Mouse (Mus musculus) thymus, postnatal 14 days (tissue): Measurements from ENCODE around the gene Hs6st2.

ENCODE experiments used
- DNase-seq: peaks from one replicate; pipeline ENCODE4 v3.0.0; 2021

The Hs6st2 gene

DNA sequence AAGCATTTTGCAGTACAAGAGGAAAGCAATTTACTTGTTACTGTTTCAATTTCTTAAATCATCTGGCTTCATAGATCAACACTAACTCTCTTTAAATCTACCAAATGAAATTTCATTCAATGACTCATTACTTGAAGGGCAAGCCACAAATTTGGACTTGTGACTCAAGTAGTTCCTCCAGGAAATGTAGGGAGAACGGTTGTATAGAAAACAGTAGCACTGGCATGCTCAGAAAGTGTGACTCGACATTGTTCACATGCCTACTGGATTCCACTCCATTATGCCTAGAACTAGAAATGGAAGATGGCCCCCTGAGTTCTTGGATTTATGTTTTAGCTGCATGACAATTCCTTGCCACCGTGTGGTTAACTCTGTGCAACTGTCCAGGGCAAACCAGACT is 100.0 kb downstream of the Hs6st2 start:
- DNase-seq = no peak

DNA sequence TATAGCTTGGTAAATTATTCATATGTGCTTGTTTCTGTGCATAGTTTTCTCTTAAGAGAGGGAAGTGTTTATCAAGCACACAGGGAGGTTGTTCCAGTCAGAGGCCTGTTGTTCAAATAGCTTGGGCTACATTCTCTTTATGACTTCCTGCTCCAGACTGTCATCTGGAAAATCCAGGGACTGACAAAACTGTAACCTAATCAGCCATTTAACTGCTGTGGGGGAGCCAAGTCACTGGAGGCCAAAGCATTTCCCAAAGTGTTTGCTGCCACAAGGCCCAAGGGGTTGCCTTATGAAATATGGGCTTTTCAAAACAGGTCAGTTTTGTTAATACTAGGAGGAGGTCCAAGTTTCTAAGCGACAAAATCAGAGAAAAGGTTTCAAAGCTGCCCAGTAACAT is 119.8 kb downstream of the Hs6st2 start:
- DNase-seq = no peak

DNA sequence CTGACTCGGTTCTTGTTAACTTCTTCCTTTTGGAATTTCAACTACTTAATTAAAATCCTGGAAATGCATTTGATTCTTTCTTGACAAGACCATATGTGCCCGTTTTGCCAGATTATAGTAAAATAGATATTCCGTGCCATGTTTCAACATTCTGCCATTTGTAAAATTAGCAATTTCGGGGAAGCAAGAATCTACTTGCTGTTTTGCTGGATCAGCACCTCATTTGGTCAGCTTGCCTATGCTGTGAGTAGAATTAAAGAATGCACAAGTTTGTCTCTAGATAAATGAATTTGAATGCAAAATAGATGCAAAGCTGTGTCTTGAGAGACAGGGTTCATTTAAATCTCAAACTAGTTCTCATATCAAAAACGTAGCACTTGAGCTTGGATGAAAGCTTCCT is 142.0 kb downstream of the Hs6st2 start:
- no peak for DNase-seq

DNA sequence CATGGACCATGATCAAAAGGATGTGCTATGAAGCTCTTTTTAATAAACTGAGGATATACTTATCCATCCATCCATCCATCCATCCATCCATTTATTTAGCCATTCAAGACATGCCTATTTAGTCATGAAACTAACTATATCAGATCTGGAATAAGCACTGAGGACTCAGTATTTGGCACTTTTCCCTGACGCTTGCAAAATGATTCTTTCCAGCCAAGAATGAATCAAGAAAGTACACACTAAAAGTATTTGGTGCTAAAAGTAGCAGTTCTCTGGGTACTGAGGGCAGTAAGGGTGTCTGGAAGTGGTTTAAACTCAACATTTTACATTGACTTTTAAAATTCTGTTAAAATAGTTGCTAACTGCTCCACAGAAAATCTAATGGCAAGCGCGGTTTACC is 144.6 kb downstream of the Hs6st2 start:
- no peak for DNase-seq

DNA sequence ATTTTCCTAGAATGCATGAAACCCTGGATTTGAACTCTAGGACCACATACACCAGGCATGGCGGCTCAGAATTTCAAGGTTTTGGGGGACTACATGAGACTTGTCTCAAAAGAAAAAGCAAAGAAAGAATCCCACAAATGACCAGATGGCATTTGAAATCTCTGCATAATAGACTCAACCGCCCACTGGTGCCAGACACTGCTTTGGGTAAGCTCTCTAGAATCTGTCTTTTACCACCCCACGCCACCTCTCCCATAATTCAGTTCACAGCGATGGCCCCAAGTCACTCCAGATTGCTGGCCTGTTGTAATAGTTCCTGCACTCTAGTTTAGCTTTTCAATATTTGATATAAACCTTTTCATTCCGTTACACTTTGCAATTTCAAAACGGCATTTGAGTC is 146.4 kb downstream of the Hs6st2 start:
- DNase-seq = no peak

GRCm38 (mm10) chrX:51531136-51531535 is 150.5 kb downstream of the Hs6st2 start:
- no peak for DNase-seq

DNA sequence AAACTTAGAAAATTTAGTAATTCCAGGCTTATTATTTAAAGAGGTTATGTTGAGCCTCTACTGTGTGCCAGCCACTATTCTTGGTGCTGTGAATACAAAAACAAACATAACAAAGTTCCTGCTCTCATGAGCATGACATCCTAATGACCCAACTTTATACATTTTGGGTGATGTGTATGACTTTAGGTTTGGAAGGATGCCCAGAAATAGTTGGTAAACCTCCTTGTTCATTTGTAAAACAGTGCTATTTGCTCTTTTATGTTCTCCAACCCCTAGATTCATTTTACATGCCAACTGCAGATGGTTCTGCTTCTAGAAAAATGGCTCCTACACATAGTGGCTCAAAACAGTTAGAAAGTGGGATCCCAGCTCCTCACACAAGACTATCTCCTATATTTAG is 153.1 kb downstream of the Hs6st2 start:
- no peak for DNase-seq

GRCm38 (mm10) chrX:51514831-51515230 is 166.8 kb downstream of the Hs6st2 start:
- no peak for DNase-seq

- DNase-seq = no peak
Measured at GRCm38 (mm10) chrX:51506526-51506925, 175.1 kb downstream of the Hs6st2 start.

- DNase-seq = no peak
Measured at GRCm38 (mm10) chrX:51505691-51506090, 176.0 kb downstream of the Hs6st2 start.

DNA sequence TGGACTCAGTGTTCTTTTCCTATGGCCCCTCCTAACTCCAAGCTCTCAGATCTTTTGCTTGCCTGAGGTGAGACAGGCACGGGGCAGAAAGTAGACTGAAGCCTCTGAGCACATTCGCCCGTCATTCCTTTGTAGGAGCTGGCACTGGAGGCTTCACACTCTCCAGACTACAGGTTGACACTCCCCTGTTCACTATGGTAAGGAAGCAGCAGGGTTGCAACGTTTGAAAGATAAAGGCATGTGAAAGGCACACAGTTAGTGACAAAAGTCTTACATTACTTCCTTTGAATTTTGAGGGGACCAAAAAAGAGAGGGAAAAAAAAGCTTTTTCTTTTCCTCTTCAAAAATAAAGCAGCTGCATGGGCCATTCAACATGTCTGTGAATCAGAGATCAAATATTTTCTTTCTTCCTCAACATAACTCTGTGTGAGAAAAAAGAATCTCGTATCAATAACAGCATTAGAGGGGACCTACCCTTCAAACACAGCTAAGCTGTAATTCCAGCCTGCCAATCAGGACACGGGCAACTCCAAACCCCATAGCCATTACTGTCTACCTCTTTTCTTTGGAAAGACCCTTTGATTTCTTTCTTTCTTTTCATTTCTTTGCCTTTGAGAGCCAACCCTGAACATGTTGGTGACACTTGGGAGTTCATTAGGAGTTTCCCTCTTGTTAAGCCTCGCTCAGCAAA is 177.7 kb downstream of the Hs6st2 start:
- no peak for DNase-seq

- no peak for DNase-seq
Measured at GRCm38 (mm10) chrX:51497831-51498230, 183.8 kb downstream of the Hs6st2 start.

GRCm38 (mm10) chrX:51488374-51488773 is 193.3 kb downstream of the Hs6st2 start:
- no peak for DNase-seq

- DNase-seq = no peak
Measured at GRCm38 (mm10) chrX:51469411-51469810, 212.2 kb downstream of the Hs6st2 start.

DNA sequence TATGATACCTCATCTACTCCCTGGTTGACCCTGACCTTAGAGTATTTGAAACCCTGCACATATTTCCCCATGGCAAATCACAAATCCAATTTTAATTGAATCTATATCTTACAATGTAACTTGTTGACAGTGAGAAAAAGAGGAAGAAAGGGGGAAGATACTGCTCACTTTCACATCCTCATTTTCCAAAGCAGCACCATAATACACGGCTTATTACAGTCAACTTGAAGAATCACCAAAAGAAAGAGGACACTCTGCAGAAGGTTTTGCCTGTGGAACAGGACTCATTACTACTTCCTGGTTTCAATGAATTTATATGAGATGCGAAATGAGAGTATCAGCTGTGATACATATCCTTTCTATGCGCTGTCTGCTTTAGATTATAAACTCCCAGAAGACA is 220.2 kb downstream of the Hs6st2 start:
- DNase-seq = no peak

GRCm38 (mm10) chrX:51443366-51443765 is 238.3 kb downstream of the Hs6st2 start:
- DNase-seq = no peak

DNA sequence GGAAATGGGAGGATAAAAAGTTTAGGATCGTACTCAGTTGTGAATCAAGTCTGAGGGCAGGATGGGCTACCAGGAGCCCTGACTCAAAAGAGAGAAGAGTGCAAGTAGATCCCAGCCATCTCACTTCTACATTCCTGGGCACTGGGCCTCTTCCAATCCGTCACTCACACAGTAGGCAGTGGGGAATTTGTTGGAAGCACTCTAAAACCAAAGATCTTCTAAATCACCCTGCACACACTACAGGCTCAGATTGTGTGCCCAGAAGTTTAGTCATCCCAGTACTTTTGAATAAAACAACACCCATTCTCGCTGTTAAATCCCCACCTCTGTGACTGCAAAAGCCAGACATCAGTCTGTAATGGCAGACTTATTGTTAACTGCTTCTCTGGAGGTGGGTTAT is 249.9 kb downstream of the Hs6st2 start:
- no peak for DNase-seq

DNA sequence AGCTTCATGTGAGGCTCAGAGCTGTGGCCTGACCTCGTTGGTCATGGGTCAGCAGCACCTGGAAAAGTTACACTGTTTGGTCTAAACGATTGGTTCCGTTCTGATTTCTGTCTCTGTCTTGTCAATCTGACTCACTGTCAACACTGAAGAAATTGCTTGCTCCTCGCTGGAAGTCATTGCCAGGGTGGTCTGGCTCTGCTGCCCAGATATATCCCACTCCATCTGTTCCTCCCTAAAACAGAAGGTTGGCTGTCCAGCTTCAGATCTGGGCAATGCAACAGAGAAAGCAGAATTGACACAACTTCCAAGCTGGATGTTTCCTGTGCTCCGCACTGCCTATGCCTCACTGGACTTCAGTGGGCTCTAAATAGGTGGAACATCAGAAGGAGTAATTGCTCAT is 256.6 kb downstream of the Hs6st2 start:
- no peak for DNase-seq

GRCm38 (mm10) chrX:51410289-51410688 is 271.4 kb downstream of the Hs6st2 start:
- DNase-seq = no peak

- no peak for DNase-seq
Measured at GRCm38 (mm10) chrX:51397457-51397856, 284.2 kb downstream of the Hs6st2 start.

DNA sequence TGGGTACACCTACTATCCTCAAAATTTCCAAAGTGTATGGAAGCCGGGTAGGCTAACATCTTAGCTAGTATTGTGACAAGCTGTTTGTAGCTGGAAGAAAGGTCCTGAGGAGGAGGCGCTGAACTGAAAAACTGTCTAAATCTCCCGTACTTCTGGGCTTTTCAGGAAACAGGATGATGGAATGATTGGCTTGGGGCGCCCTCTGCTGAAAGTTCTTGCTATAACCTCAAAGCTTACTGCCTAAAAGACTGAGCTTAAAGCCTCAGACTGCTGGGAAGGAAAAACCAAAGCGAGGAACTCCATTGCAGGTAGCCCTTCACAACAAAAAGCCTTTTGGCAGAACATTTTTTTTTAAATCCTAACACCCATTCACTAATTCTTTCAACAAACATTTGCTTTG is 307.0 kb downstream of the Hs6st2 start:
- peak; percentile 59 for DNase-seq

GRCm38 (mm10) chrX:51372477-51373239 is 309.0 kb downstream of the Hs6st2 start:
- peak; percentile 3 for DNase-seq

DNA sequence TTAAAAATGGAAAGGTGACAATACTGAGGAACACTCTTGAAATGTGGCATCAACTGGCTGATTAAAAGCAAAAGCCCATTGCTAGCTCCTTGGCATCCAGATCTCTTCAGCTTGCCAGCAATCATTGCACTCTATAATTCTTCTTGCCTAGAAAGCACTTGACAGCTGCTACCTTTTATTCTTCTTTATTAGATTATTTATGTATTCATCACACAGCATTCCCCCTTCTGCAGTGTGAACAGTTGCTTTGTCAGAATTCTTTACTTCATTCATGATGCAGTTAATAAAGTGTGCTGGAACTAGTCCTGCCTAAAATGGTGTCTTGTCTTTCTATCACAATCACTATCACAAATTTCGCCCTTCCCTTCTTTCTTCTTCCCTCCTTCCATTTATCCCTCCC is 332.0 kb downstream of the Hs6st2 start:
- DNase-seq = no peak

DNA sequence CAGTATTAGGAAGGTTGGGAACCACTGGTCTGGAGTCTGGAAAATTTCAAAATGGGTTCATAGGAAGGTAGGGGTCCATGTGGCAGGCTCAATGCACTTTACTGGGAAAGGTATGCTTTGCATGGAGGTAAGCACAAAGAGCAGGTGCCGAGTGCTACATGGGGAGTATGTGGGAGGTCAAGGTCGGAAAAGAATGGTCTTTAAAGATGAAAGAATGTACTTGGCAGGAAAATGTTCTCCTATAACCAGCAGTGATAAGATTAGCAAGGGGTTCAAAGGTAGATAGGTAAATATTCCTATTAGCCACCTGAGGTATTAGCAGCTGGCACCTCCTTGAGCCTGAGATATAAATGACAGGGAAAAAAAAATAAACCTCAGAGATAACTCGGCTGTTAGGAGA is 338.1 kb downstream of the Hs6st2 start:
- DNase-seq = no peak
